Mouse (Mus musculus): ENCODE results near the gene 2200002D01Rik.

- peak; percentile 95 for TF ChIP-seq CTCF (conservative IDR thresholded peaks at IDR 0.05; ENCODE audit: insufficient read depth, insufficient read length, low read depth, low read length)
- TF ChIP-seq POLR2A (IDR thresholded peaks at IDR 0.05; ENCODE audit: low read depth, low read length): no peak
Observed at GRCm38 (mm10) chr7:29296998-29297397, 48.7 kb upstream of the 2200002D01Rik start.
